In genomic region chr15:57408498-57408897, GRCm38 (mm10) we compare ENCODE assay signal across 9 mouse cellular contexts.
DNase-seq lines count a peak whose midpoint lies in the region; ATAC-seq and TF ChIP-seq lines count a peak whose summit lies in the region.
"Had no signal": no experiment of that assay in that cellular context is flagged by ENCODE, and none has a peak within 500 bp of the region (broad histone marks: within the 10 kb centered on the region; RNA-seq: fewer than 3 reads in every experiment).

No protein-coding gene starts in this region.

- no peaks in the 10 kb centered on the region for H3K27me3 ChIP-seq in kidney, adult 2 months (replicated peaks; ENCODE audit: control insufficient read depth, insufficient read depth, low read length)
- no peaks in the 10 kb centered on the region for H3K27me3 ChIP-seq in embryonic facial prominence, embryonic 11.5 days (ENCODE audit: control insufficient read depth, insufficient read depth, low read length)

- TF ChIP-seq POLR2A in kidney, adult 2 months (IDR thresholded peaks at IDR 0.05; ENCODE audit: low read depth, low read length) = no peak

- H3K4me3 ChIP-seq in kidney, adult 2 months (ENCODE audit: insufficient read depth, low read depth, low read length) = no peak overlapping the region
- H3K4me3 ChIP-seq in embryonic facial prominence, embryonic 11.5 days (ENCODE audit: low read depth, low read length) = no peak overlapping the region
- H3K4me3 ChIP-seq: myocyte had no signal

- intact Hi-C loops in left cerebral cortex, postnatal 14 days (cut with DNase I) = loop anchor here (5.0 kb wide), 3 partner anchors 711 to 1341 kb away; no protein-coding TSS in a partner anchor

- no peak overlapping the region for H3K4me2 ChIP-seq in embryonic facial prominence, embryonic 11.5 days (ENCODE audit: low read depth, low read length)

- no peak overlapping the region for H3K27ac ChIP-seq in kidney, adult 2 months (ENCODE audit: insufficient read depth, low read depth, low read length)
- no peak overlapping the region for H3K27ac ChIP-seq in embryonic facial prominence, embryonic 11.5 days (replicated peaks; ENCODE audit: low read depth, low read length)

- no peaks in the 10 kb centered on the region for H3K36me3 ChIP-seq in kidney, adult 2 months (ENCODE audit: control insufficient read depth, insufficient read depth, low read length)
- H3K36me3 ChIP-seq in embryonic facial prominence, embryonic 11.5 days (replicated peaks; ENCODE audit: control insufficient read depth, insufficient read depth, low read depth, low read length) = no peaks in the 10 kb centered on the region

- H3K9ac ChIP-seq in embryonic facial prominence, embryonic 11.5 days (replicated peaks; ENCODE audit: low read length) = no peak overlapping the region

- DNase-seq in kidney, adult 2 months = peak; percentile 52
- DNase-seq in kidney, adult 18-20 months = no peak
- DNase-seq in Muller cell, postnatal 12 days (ENCODE audit: inconsistent ontology term) = peak; percentile 53
- peak; percentile 74 for DNase-seq in embryonic facial prominence, embryonic 11.5 days (ENCODE audit: low spot score)
- DNase-seq in left cerebral cortex, postnatal 14 days (ENCODE audit: low spot score in 2 of 2) = peak; percentile 36 to 56
- no peak for DNase-seq in thymus, postnatal 25 days
- no peak for DNase-seq in heart, adult 8-10 months (ENCODE audit: low spot score)

- H3K4me1 ChIP-seq in kidney, adult 2 months (ENCODE audit: control insufficient read depth, insufficient read depth, low read length) = no peaks in the 10 kb centered on the region
- no peaks in the 10 kb centered on the region for H3K4me1 ChIP-seq in embryonic facial prominence, embryonic 11.5 days (ENCODE audit: control insufficient read depth, insufficient read depth, low read length)

- no peak for ATAC-seq in embryonic facial prominence, embryonic 11.5 days (replicated peaks; ENCODE audit: insufficient number of reproducible peaks, low FRiP score, low TSS enrichment, low read depth)
- no peak for ATAC-seq in inflammation-experienced regulatory T-cells, adult 6 months

- 36% methylated on average over 2 of the region's 2 CpGs for WGBS in kidney, adult 2 months
- 34% methylated on average over 2 of the region's 2 CpGs for WGBS in embryonic facial prominence, embryonic 11.5 days

- TF ChIP-seq CTCF in kidney, adult 2 months (conservative IDR thresholded peaks at IDR 0.05; ENCODE audit: insufficient read depth, insufficient read length, low read depth, low read length) = peak; percentile 29; the same call in 1 of the 2 replicates

- H3K9me3 ChIP-seq in embryonic facial prominence, embryonic 11.5 days (replicated peaks; ENCODE audit: control insufficient read depth, low read length) = no peaks in the 10 kb centered on the region

Comparison
In these comparisons a context has a peak if more than half of its experiments do, and no peak if none do; other contexts are left out.
1. DNase-seq: peak in kidney, adult 2 months (single experiment), Muller cell, postnatal 12 days (single experiment), embryonic facial prominence, embryonic 11.5 days (single experiment) and left cerebral cortex, postnatal 14 days (2 of 2); none in kidney, adult 18-20 months (single experiment), thymus, postnatal 25 days (single experiment) and heart, adult 8-10 months (single experiment).